Mouse (Mus musculus): ENCODE measurements around the gene Cd28. TPM values are rescaled to one million over a fixed set of nuclear protein-coding genes. Genes with fewer than 3 reads are reported as not detected.

Gene Cd28
- total and polyA plus RNA-seq, 3 experiments, result 1.2 to 15.6 (median 11.8) TPM

DNA sequence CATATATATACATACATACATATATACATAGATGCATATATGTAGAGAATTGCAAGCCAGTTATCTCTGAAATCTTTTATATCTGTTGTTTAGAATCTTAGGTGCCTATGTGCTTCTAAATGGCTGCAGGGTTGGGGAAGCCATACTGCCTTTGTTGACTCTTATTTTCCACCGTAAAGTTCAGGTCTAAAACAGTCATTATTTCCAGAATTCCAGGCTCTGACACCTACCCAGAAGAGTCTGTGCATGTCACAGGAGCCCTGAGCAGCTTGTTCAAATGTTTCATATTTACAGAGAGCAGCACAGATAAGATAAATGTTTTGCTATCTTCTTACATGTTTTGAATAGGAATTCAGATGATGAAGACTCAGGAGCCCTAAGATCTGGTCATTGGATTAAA lies 36.4 kb downstream of the Cd28 start:
- Histone ChIP-seq H3K4me1 (ENCODE audit: control insufficient read depth, insufficient read depth, low read length) (no peaks in the 10 kb centered on the region), H3K36me3 (ENCODE audit: control insufficient read depth, insufficient read depth, low read length) (no peaks in the 10 kb centered on the region), H3K79me2 (replicated peaks; ENCODE audit: control insufficient read depth, insufficient read depth, low read length) (no peaks in the 10 kb centered on the region), H3K27ac (no peak overlapping the region), H3K4me3 (no peak overlapping the region), H3K9ac (ENCODE audit: low read depth, low read length) (no peak overlapping the region), H3K27me3 (ENCODE audit: control insufficient read depth, insufficient read depth, low read length) (no peaks in the 10 kb centered on the region)
- WGBS, result 79% methylated on average over 1 of the region's 1 CpGs
- TF ChIP-seq CTCF (IDR thresholded peaks at IDR 0.05) (no peak), EP300 (IDR thresholded peaks at IDR 0.05; ENCODE audit: insufficient read depth, low read depth, low read length) (no peak), POLR2A (IDR thresholded peaks at IDR 0.05; ENCODE audit: insufficient read depth, low read depth, low read length) (no peak)
- intact Hi-C loops (cut with DNase I), result no loop called here
- no peak for DNase-seq

DNA sequence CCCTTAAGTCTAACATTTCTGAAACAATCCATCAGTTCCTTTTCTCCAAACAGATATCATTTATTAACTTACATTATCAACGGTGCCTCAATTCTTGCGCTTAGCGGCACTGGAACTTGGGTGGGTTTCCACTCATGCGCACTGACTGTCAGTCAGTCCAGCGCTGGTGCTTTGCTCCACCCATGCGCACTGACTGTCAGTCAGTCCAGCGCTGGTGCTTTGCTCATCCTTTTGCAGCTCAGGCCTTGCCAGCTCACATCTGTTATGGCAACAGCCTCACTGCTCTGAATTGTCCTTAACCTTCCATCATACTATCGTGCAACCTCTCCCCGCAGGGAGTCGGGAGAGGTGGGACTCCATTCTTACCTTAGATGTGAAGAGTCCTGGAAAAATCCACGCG lies 37.4 kb downstream of the Cd28 start:
- TF ChIP-seq EP300 (IDR thresholded peaks at IDR 0.05; ENCODE audit: insufficient read depth, low read depth, low read length), result no peak
- Histone ChIP-seq H3K4me3 (no peak overlapping the region), H3K36me3 (ENCODE audit: control insufficient read depth, insufficient read depth, low read length) (no peaks in the 10 kb centered on the region), H3K27ac (no peak overlapping the region), H3K9ac (ENCODE audit: low read depth, low read length) (no peak overlapping the region), H3K27me3 (ENCODE audit: control insufficient read depth, insufficient read depth, low read length) (no peaks in the 10 kb centered on the region), H3K79me2 (replicated peaks; ENCODE audit: control insufficient read depth, insufficient read depth, low read length) (no peaks in the 10 kb centered on the region), H3K4me1 (ENCODE audit: control insufficient read depth, insufficient read depth, low read length) (no peaks in the 10 kb centered on the region)
- no peak for DNase-seq
- intact Hi-C loops (cut with DNase I), result no loop called here
- WGBS, result 95% methylated on average over 12 of the region's 12 CpGs

GRCm38 (mm10) chr1:60755391-60756243 lies 39.0 kb downstream of the Cd28 start:
- intact Hi-C loops (cut with DNase I), result no loop called here
- no peak for DNase-seq
- no peaks in the 10 kb centered on the region for H3K36me3 ChIP-seq (ENCODE audit: control insufficient read depth, insufficient read depth, low read length)
- H3K9ac ChIP-seq (ENCODE audit: low read depth, low read length), result no peak overlapping the region
- H3K79me2 ChIP-seq (replicated peaks; ENCODE audit: control insufficient read depth, insufficient read depth, low read length), result no peaks in the 10 kb centered on the region
- TF ChIP-seq CTCF (IDR thresholded peaks at IDR 0.05), result no peak
- no peaks in the 10 kb centered on the region for H3K27me3 ChIP-seq (ENCODE audit: control insufficient read depth, insufficient read depth, low read length)
- no peak overlapping the region for H3K27ac ChIP-seq
- no peak overlapping the region for H3K4me3 ChIP-seq
- 70% methylated on average over 7 of the region's 7 CpGs for WGBS
- H3K4me1 ChIP-seq (ENCODE audit: control insufficient read depth, insufficient read depth, low read length), result no peaks in the 10 kb centered on the region

DNA sequence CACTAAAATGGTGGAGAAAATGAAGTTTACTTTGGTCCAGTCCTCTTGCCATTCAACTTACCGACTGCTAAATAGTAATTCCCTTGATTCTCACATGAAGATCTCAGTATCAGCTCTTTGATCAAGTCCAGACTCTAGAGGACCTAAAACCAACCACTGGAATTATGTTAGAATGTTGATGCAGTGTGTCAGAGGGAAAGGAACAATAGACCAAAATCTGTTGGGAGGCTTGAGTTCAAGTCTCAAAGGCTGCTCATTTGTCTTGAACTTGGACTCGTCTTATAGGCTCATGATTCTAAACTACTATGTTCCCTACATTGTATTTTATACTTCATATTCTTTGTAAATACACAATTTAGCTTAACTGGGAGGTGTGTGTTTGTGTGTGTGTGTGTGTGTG lies 41.0 kb downstream of the Cd28 start:
- Histone ChIP-seq H3K9ac (ENCODE audit: low read depth, low read length) (no peak overlapping the region), H3K27me3 (ENCODE audit: control insufficient read depth, insufficient read depth, low read length) (no peaks in the 10 kb centered on the region), H3K4me3 (no peak overlapping the region), H3K4me1 (ENCODE audit: control insufficient read depth, insufficient read depth, low read length) (peaks cover 1% of the 10 kb centered on the region), H3K79me2 (replicated peaks; ENCODE audit: control insufficient read depth, insufficient read depth, low read length) (no peaks in the 10 kb centered on the region), H3K36me3 (ENCODE audit: control insufficient read depth, insufficient read depth, low read length) (no peaks in the 10 kb centered on the region), H3K27ac (no peak overlapping the region)
- no peak for DNase-seq
- 94% methylated on average over 2 of the region's 2 CpGs for WGBS
- TF ChIP-seq POLR2A (IDR thresholded peaks at IDR 0.05; ENCODE audit: insufficient read depth, low read depth, low read length) (no peak), CTCF (IDR thresholded peaks at IDR 0.05) (no peak), EP300 (IDR thresholded peaks at IDR 0.05; ENCODE audit: insufficient read depth, low read depth, low read length) (no peak)
- intact Hi-C loops (cut with DNase I), result no loop called here

- no peak for DNase-seq
- TF ChIP-seq EP300 (IDR thresholded peaks at IDR 0.05; ENCODE audit: insufficient read depth, low read depth, low read length) (no peak), CTCF (IDR thresholded peaks at IDR 0.05) (no peak), POLR2A (IDR thresholded peaks at IDR 0.05; ENCODE audit: insufficient read depth, low read depth, low read length) (no peak)
- Histone ChIP-seq H3K79me2 (replicated peaks; ENCODE audit: control insufficient read depth, insufficient read depth, low read length) (no peaks in the 10 kb centered on the region), H3K27me3 (ENCODE audit: control insufficient read depth, insufficient read depth, low read length) (no peaks in the 10 kb centered on the region), H3K27ac (no peak overlapping the region), H3K9ac (ENCODE audit: low read depth, low read length) (no peak overlapping the region), H3K4me3 (no peak overlapping the region), H3K4me1 (ENCODE audit: control insufficient read depth, insufficient read depth, low read length) (peaks cover 1% of the 10 kb centered on the region), H3K36me3 (ENCODE audit: control insufficient read depth, insufficient read depth, low read length) (no peaks in the 10 kb centered on the region)
- whole genome bisulfite sequencing, result 97% methylated on average over 1 of the region's 1 CpGs
- intact Hi-C loops (cut with DNase I), result no loop called here
These were observed 41.6 kb downstream of the Cd28 start for GRCm38 (mm10) chr1:60758226-60758625.

- H3K9ac ChIP-seq (ENCODE audit: low read depth, low read length), result no peak overlapping the region
- no peaks in the 10 kb centered on the region for H3K36me3 ChIP-seq (ENCODE audit: control insufficient read depth, insufficient read depth, low read length)
- H3K27ac ChIP-seq, result no peak overlapping the region
- TF ChIP-seq POLR2A (IDR thresholded peaks at IDR 0.05; ENCODE audit: insufficient read depth, low read depth, low read length) (no peak), CTCF (IDR thresholded peaks at IDR 0.05) (no peak), EP300 (IDR thresholded peaks at IDR 0.05; ENCODE audit: insufficient read depth, low read depth, low read length) (no peak)
- 77% methylated on average over 7 of the region's 7 CpGs for WGBS
- intact Hi-C loops (cut with DNase I), result no loop called here
- peaks cover 1% of the 10 kb centered on the region for H3K4me1 ChIP-seq (ENCODE audit: control insufficient read depth, insufficient read depth, low read length)
- DNase-seq, result no peak
- no peaks in the 10 kb centered on the region for H3K27me3 ChIP-seq (ENCODE audit: control insufficient read depth, insufficient read depth, low read length)
- H3K4me3 ChIP-seq, result no peak overlapping the region
- H3K79me2 ChIP-seq (replicated peaks; ENCODE audit: control insufficient read depth, insufficient read depth, low read length), result no peaks in the 10 kb centered on the region
These were observed 43.1 kb downstream of the Cd28 start for GRCm38 (mm10) chr1:60759563-60760335.
